Mouse (Mus musculus) liver, embryonic 14.5 days (tissue): Measurements from ENCODE around the gene C9orf72.

Experiments
- CTCF ChIP-seq: IDR thresholded peaks from 2 replicates; pipeline ENCODE4 v1.5.1; 2016; ENCODE audit warnings: antibody characterized with exemption, low read depth, control low read depth
- EP300 ChIP-seq: IDR thresholded peaks from 2 replicates; pipeline ENCODE4 v1.6.1; 2016; ENCODE audit warnings: antibody characterized with exemption, low read depth

DNA sequence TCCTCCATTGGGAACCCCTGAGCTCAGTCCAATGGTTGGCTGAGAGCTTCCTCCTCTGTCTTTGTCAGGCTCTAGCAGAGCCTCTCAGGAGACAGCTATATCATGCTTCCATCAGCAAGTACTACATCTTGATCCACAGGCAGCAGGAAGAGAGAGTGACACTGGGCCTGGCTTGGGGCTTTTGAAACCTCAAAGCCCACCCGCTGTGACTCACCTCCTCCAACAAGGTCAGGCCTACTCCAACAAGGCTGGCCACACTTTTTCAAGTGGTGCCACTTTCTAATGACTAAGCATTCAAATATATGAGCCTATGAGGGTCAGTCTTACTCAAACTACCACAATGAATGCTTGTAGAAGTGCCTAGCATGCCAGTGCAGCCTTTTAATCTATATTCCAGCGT is 53.5 kb downstream of the C9orf72 start:
- TF ChIP-seq EP300, result no peak
- TF ChIP-seq CTCF, result no peak
